Mouse (Mus musculus): ENCODE measurements around the gene Nfic.

GRCm38 (mm10) chr10:81378553-81379182, 76.8 kb downstream of the Nfic start:
- TF ChIP-seq CTCF (IDR thresholded peaks at IDR 0.05; ENCODE audit: low read depth) (peak; percentile 35), EP300 (IDR thresholded peaks at IDR 0.05; ENCODE audit: low read depth) (no peak)

All from liver, postnatal 0 days (tissue).